Mouse (Mus musculus): ENCODE data around the gene Parp8. TPM values are rescaled to one million over a fixed set of nuclear protein-coding genes. Genes with fewer than 3 reads are reported as not detected.

Gene Parp8
- total and polyA plus RNA-seq, 3 experiments: not detected

DNA sequence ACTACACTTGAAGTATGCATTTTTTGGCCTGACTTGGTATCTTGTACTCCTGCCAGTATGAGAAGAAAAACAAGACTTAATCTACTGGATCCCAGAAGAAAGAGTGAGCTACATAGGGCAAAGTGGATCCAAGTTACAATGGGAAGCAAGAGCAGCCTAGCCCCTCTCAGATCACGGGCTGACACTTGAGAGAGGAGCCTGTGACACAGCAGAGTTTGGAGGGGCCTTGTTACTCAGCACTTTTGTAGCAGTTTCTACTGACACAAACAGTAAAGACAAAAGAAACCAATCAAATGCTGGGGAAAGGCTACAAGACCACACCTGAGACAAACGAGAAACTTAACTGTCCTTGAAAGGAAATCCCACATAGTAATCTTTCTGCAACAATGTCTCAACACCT lies 9.8 kb upstream of the Parp8 start:
- H3K4me2 ChIP-seq (ENCODE audit: insufficient read depth, low read depth, poor library complexity, severe bottlenecking): no peak overlapping the region
- no peak overlapping the region for H3K9ac ChIP-seq (ENCODE audit: insufficient read depth, low read depth)
- peaks cover 50% of the 10 kb centered on the region for H3K9me3 ChIP-seq (replicated peaks; ENCODE audit: low read length)
- no peaks in the 10 kb centered on the region for H3K79me2 ChIP-seq (replicated peaks; ENCODE audit: control insufficient read depth, extremely low read depth, insufficient read depth, poor library complexity, severe bottlenecking)
- H3K4me1 ChIP-seq (ENCODE audit: control insufficient read depth in 1 of 2, insufficient read depth in 2 of 2): 0 out of 4 replicates have a peak, but pooled peaks cover 0 to 2% of the 10 kb centered on the region in 2 experiments
- no peaks in the 10 kb centered on the region for H3K27me3 ChIP-seq (replicated peaks)
- in situ Hi-C loops (cut with MboI; ENCODE audit: low pct_ligation_motif_present, low pct_unique_long_range_greater_than_20kb, low sequenced_read_pairs): no loop called here
- H3K27ac ChIP-seq (ENCODE audit: insufficient read depth, low read depth): no peak overlapping the region
- H3K4me3 ChIP-seq (replicated peaks in 1 of 3; ENCODE audit: low read depth in 2 of 3, low read length in 2 of 3, poor library complexity in 1 of 3): no peak overlapping the region
- no peak for TF ChIP-seq MXI1 (IDR thresholded peaks at IDR 0.05; ENCODE audit: low read depth, low read length)
- no peak for TF ChIP-seq MEF2A (IDR thresholded peaks at IDR 0.05; ENCODE audit: borderline replicate concordance, low read depth, low read length)
- TF ChIP-seq CHD2 (IDR thresholded peaks at IDR 0.05; ENCODE audit: low read length): no peak
- TF ChIP-seq ETS1 (conservative IDR thresholded peaks at IDR 0.05; ENCODE audit: low read depth, low read length): no peak
- TF ChIP-seq ZC3H11A (IDR thresholded peaks at IDR 0.05; ENCODE audit: low read depth, low read length): no peak
- TF ChIP-seq TBP (conservative IDR thresholded peaks at IDR 0.05; ENCODE audit: low read depth, low read length): no peak
- no peak for TF ChIP-seq SMC3 (IDR thresholded peaks at IDR 0.05; ENCODE audit: low read depth, low read length)
- TF ChIP-seq UBTF (IDR thresholded peaks at IDR 0.05; ENCODE audit: low read depth, low read length): no peak
- TF ChIP-seq POLR2A (IDR thresholded peaks at IDR 0.05; ENCODE audit: low read depth, low read length): no peak
- TF ChIP-seq CHD1 (IDR thresholded peaks at IDR 0.05; ENCODE audit: low read depth, low read length): no peak
- TF ChIP-seq BHLHE40 (IDR thresholded peaks at IDR 0.05; ENCODE audit: low read depth, low read length): no peak
- no peak for TF ChIP-seq TCF12 (IDR thresholded peaks at IDR 0.05; ENCODE audit: low read depth, low read length)
- TF ChIP-seq MAZ (IDR thresholded peaks at IDR 0.05; ENCODE audit: low read depth, low read length): no peak
- TF ChIP-seq HCFC1 (IDR thresholded peaks at IDR 0.05; ENCODE audit: low read depth, low read length): no peak
- no peaks in the 10 kb centered on the region for H3K36me3 ChIP-seq (replicated peaks in 1 of 2; ENCODE audit: control insufficient read depth in 1 of 2, insufficient read depth in 1 of 2, low read length in 1 of 2)
- dilution Hi-C loops (cut with MboI; ENCODE audit: extremely low pct_ligation_motif_present, extremely low pct_unique_long_range_greater_than_20kb, low sequenced_read_pairs): no loop called here
- DNase-seq (ENCODE audit: extremely low read depth): no peak

DNA sequence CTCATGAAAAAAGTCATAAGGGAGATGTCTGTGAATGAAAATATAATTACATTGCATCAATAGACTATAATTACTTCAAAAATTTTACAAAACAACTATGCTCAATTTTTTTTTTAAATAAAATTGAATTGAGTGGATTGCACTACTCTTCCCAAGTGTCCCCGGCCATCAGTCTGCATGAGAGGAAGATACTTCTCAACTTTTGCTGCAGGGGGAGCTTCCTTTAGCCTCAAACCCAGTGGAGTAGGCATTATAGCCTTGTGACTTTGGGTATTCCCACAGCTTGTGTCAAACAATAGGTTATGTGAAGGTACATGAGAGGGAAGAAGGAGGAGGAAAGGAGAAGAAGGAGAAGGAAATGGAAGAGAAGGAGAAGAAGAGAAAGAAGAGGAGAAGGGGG lies 9.3 kb upstream of the Parp8 start:
- Histone ChIP-seq H3K36me3 (replicated peaks in 1 of 2; ENCODE audit: control insufficient read depth in 1 of 2, insufficient read depth in 1 of 2, low read length in 1 of 2) (no peaks in the 10 kb centered on the region), H3K9me3 (replicated peaks; ENCODE audit: low read length) (peaks cover 53% of the 10 kb centered on the region), H3K4me2 (ENCODE audit: insufficient read depth, low read depth, poor library complexity, severe bottlenecking) (no peak overlapping the region), H3K79me2 (replicated peaks; ENCODE audit: control insufficient read depth, extremely low read depth, insufficient read depth, poor library complexity, severe bottlenecking) (no peaks in the 10 kb centered on the region), H3K27me3 (replicated peaks) (no peaks in the 10 kb centered on the region), H3K9ac (ENCODE audit: insufficient read depth, low read depth) (no peak overlapping the region), H3K4me3 (replicated peaks in 1 of 3; ENCODE audit: low read depth in 2 of 3, low read length in 2 of 3, poor library complexity in 1 of 3) (no peak overlapping the region), H3K27ac (ENCODE audit: insufficient read depth, low read depth) (no peak overlapping the region), H3K4me1 (ENCODE audit: control insufficient read depth in 1 of 2, insufficient read depth in 2 of 2) (0 out of 4 replicates have a peak, but pooled peaks cover 0 to 2% of the 10 kb centered on the region in 2 experiments)
- dilution Hi-C loops (cut with MboI; ENCODE audit: extremely low pct_ligation_motif_present, extremely low pct_unique_long_range_greater_than_20kb, low sequenced_read_pairs) (no loop called here), in situ Hi-C loops (cut with MboI; ENCODE audit: low pct_ligation_motif_present, low pct_unique_long_range_greater_than_20kb, low sequenced_read_pairs) (no loop called here)
- TF ChIP-seq SIN3A (IDR thresholded peaks at IDR 0.05; ENCODE audit: low read length): no peak
- no peak for TF ChIP-seq MAX (IDR thresholded peaks at IDR 0.05; ENCODE audit: low read length)
- TF ChIP-seq CHD1 (IDR thresholded peaks at IDR 0.05; ENCODE audit: low read depth, low read length): no peak
- TF ChIP-seq MAZ (IDR thresholded peaks at IDR 0.05; ENCODE audit: low read depth, low read length): no peak
- no peak for TF ChIP-seq POLR2AphosphoS2 (IDR thresholded peaks at IDR 0.05; ENCODE audit: low read depth, low read length)
- TF ChIP-seq MYC (IDR thresholded peaks at IDR 0.05; ENCODE audit: low read depth, low read length): no peak
- no peak for DNase-seq (ENCODE audit: extremely low read depth)
